Mouse (Mus musculus): ENCODE results near the gene Crtap. TPM values are rescaled to one million over a fixed set of nuclear protein-coding genes. Genes with fewer than 3 reads are reported as not detected.

The Crtap gene
- polyA plus RNA-seq, 1 experiment from 2014 or later = 19.3 TPM

DNA sequence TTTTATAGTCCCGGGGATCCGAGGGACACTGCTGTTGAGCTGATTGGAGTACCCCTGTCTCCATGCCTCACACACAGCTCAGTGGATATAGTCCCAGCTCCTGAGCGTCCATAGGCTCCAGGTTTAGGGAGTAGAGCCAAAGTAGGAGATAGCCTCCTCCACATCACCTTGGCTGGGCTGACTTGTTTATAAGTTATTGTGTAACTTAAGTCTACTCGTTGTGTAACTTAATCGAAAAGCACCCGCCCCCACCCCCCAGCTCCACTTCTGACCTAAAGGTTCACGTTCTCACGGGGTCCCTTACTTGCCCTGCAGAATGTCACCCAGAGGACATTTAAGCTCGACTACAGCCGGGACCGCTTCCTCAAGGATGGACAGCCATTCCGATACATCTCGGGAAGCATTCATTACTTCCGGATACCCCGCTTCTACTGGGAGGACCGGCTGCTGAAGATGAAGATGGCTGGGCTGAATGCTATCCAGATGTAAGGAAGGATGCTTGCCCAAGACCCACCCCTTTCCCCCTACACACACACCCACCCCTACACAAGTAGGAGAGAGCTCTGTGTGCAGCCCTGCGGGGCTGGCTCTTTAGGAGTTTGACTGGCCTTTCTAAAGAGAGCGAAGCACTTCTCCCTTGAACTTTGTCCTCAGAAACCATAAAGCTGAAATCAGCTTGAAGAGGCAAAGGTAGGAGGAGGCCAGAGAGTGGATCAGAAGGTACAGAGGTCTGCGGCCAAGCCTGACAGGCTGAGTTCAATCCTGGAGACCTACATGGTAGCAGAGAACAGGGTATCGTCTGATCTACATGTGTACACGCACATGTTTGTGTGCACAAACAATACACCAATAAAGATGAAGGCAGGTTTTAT, 26.4 kb upstream of the Crtap start:
- Histone ChIP-seq H3K27ac (replicated peaks) (no peak overlapping the region), H3K4me2 (no peak overlapping the region), H3K9ac (no peak overlapping the region), H3K9me3 (replicated peaks) (no peaks in the 10 kb centered on the region), H3K4me3 (replicated peaks) (no peak overlapping the region), H3K27me3 (no peaks in the 10 kb centered on the region), H3K36me3 (replicated peaks) (peaks cover 5% of the 10 kb centered on the region; the same call in 1 of the 2 replicates), H3K4me1 (replicated peaks) (0 out of 2 replicates have a peak, but pooled peaks cover 7% of the 10 kb centered on the region)
- ATAC-seq (ENCODE audit: insufficient read depth) = no peak
- 77% methylated on average over 21 of the region's 21 CpGs for WGBS (ENCODE audit: insufficient replicate concordance)

DNA sequence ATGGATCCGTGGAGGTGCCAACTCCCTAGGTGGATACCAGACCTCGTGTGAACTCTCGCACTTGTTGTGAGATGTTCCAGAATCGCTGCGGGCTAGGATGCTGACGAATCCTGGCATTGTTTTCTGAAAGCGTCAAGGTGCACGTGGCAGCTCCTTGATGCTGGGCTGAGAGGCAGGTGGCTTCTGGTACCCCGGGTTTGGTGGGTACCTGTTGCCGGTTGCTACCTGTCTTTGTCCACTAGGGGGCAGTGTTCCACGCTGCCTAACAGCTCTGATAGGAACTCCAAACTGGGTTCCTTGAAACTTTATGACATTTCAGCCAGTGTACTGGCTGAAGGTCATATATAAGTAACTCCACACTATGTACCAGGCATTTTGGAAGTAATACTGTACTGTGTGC, 25.2 kb upstream of the Crtap start:
- no peak for ATAC-seq (ENCODE audit: insufficient read depth)
- no peak overlapping the region for H3K27ac ChIP-seq (replicated peaks)

DNA sequence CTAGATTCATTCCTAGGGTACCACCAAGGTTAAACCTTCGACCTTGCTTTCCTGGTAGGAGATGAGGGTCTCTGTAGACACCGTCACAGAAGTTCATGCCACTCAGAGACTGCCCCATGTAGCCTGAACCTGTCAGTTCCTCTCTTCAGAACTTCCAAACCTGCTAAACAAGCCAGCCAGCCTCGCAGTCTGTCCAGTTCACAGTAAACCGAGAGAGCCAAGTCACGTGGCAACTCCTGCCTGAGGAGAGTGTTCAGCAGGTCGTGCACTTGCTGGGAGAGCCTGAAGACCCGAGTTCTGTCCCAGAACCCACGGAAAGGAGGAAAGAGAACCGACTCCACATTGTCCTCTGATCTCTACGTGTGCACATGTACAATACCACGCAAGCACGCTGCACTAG, 23.4 kb upstream of the Crtap start:
- H3K27me3 ChIP-seq = no peaks in the 10 kb centered on the region
- no peak for ATAC-seq (ENCODE audit: insufficient read depth)
- no peak overlapping the region for H3K4me2 ChIP-seq
- no peak overlapping the region for H3K9ac ChIP-seq
- 0 out of 2 replicates have a peak, but pooled peaks cover 7% of the 10 kb centered on the region for H3K4me1 ChIP-seq (replicated peaks)
- no peak overlapping the region for H3K27ac ChIP-seq (replicated peaks)
- H3K36me3 ChIP-seq (replicated peaks) = peaks cover 30% of the 10 kb centered on the region
- 73% methylated on average over 12 of the region's 12 CpGs for WGBS (ENCODE audit: insufficient replicate concordance)
- H3K9me3 ChIP-seq (replicated peaks) = no peaks in the 10 kb centered on the region
- H3K4me3 ChIP-seq (replicated peaks) = no peak overlapping the region

More for the DNA sequence above, 25.2 kb upstream of the Crtap start:
- WGBS (ENCODE audit: insufficient replicate concordance) = 30% methylated on average over 11 of the region's 11 CpGs
- Histone ChIP-seq H3K4me2 (no peak overlapping the region), H3K4me3 (replicated peaks) (no peak overlapping the region), H3K36me3 (replicated peaks) (peaks cover 15% of the 10 kb centered on the region), H3K27me3 (no peaks in the 10 kb centered on the region), H3K9me3 (replicated peaks) (no peaks in the 10 kb centered on the region), H3K4me1 (replicated peaks) (0 out of 2 replicates have a peak, but pooled peaks cover 7% of the 10 kb centered on the region), H3K9ac (no peak overlapping the region)

DNA sequence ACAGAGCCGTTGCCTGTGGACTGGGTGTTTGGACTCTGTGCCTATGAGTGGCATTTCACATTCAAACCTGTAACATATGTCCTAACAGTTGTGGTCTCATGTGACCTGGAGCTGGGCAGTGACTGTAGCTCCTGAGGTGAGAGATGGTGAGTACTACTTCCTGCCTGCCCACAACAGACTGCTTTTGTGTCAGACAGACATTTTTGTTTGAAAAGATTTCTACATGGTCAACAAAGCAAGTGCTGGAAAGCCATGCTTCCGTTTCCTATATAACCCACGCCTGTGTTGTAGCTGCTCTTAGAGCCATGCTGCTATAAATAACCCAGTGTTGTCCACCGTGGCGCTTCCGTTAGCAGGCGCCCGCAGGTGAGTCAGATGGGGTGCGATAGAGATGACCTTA, 21.9 kb upstream of the Crtap start:
- H3K9ac ChIP-seq = no peak overlapping the region
- no peak overlapping the region for H3K27ac ChIP-seq (replicated peaks)
- H3K9me3 ChIP-seq (replicated peaks) = no peaks in the 10 kb centered on the region
- 0 out of 2 replicates have a peak, but pooled peaks cover 4% of the 10 kb centered on the region for H3K4me1 ChIP-seq (replicated peaks)
- H3K27me3 ChIP-seq = no peaks in the 10 kb centered on the region
- no peak for ATAC-seq (ENCODE audit: insufficient read depth)
- no peak overlapping the region for H3K4me3 ChIP-seq (replicated peaks)
- 75% methylated on average over 9 of the region's 9 CpGs for WGBS (ENCODE audit: insufficient replicate concordance)
- H3K36me3 ChIP-seq (replicated peaks) = peaks cover 39% of the 10 kb centered on the region
- no peak overlapping the region for H3K4me2 ChIP-seq

DNA sequence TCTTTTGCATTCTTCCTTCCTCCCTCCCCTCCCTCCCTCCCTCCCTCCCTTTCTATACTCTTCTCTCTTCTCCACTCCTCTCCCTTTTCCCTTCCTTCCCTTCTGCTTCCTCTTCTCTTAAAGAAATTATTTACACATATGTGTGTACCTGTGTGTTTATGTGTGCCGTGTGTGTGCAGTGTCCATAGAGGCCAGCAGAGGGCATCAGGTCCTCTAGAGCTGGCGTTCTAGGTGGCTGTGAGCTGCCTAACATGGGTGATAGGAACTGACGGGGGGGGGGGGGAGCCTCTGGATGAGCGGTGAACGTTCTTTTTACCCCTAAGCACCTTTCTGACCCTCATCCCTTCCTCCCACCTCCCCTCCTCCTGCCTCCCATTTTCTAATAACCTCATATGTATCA, 20.8 kb upstream of the Crtap start:
- Histone ChIP-seq H3K9me3 (replicated peaks) (no peaks in the 10 kb centered on the region), H3K9ac (no peak overlapping the region), H3K36me3 (replicated peaks) (peaks cover 39% of the 10 kb centered on the region), H3K4me2 (no peak overlapping the region), H3K27ac (replicated peaks) (no peak overlapping the region), H3K4me3 (replicated peaks) (no peak overlapping the region), H3K27me3 (no peaks in the 10 kb centered on the region), H3K4me1 (replicated peaks) (no peaks in the 10 kb centered on the region)
- 85% methylated on average over 5 of the region's 5 CpGs for WGBS (ENCODE audit: insufficient replicate concordance)
- no peak for ATAC-seq (ENCODE audit: insufficient read depth)

DNA sequence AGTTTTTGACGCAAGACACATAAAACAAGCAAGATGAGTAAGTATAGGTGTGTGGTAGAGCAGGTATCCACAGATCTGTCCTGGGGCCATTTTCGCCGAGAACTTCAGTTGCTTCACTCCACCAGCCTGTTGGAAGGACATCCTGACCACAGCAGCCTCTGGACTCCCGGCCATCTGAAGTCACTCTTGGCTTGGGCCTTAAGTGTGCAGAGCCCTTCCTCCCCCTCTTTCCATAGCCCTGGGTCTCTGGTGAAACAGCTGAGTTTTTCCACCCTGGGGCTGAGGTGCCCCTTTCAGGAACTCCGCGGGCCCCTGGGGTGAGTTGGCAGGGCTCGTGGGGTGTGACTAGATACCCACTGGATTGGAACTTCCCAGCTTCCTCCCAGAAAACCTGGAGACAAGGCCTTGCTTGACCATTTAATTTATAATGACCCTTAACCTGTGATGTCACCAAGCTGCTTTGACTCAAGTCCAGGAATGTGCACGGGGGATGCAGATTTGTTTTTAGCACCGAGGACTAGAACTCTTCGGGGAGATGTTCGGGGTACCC, 19.9 kb upstream of the Crtap start:
- no peaks in the 10 kb centered on the region for H3K4me1 ChIP-seq (replicated peaks)
- no peak overlapping the region for H3K9ac ChIP-seq
- no peak for ATAC-seq (ENCODE audit: insufficient read depth)
- H3K27me3 ChIP-seq = no peaks in the 10 kb centered on the region
- peaks cover 48% of the 10 kb centered on the region for H3K36me3 ChIP-seq (replicated peaks)
- no peaks in the 10 kb centered on the region for H3K9me3 ChIP-seq (replicated peaks)
- H3K4me2 ChIP-seq = no peak overlapping the region
- 80% methylated on average over 11 of the region's 11 CpGs for WGBS (ENCODE audit: insufficient replicate concordance)
- no peak overlapping the region for H3K4me3 ChIP-seq (replicated peaks)
- H3K27ac ChIP-seq (replicated peaks) = no peak overlapping the region

DNA sequence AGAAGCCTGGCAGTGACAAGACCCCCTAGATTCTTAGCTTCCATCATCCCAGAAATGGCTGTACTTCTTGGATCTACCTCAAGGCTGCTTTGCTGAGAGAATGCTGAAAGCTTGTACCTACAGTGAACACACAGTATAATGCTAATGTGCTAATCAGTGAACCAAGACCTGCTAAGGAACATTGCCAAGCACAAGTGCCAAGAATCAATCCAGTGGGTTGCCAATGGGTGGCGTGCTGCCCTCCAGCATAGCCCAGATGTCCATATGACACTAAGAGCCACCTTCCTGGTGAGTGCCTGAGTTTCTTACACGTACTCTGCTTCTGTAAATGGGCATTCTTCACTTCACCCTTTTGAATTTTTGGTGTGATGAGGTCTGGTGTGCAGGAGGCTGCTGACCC, 17.2 kb upstream of the Crtap start:
- H3K4me2 ChIP-seq = no peak overlapping the region
- no peak overlapping the region for H3K9ac ChIP-seq
- no peak for ATAC-seq (ENCODE audit: insufficient read depth)
- H3K27me3 ChIP-seq = no peaks in the 10 kb centered on the region
- H3K9me3 ChIP-seq (replicated peaks) = no peaks in the 10 kb centered on the region
- H3K27ac ChIP-seq (replicated peaks) = no peak overlapping the region
- H3K4me3 ChIP-seq (replicated peaks) = no peak overlapping the region
- peaks cover 66% of the 10 kb centered on the region for H3K36me3 ChIP-seq (replicated peaks)
- 0 out of 2 replicates have a peak, but pooled peaks cover 3% of the 10 kb centered on the region for H3K4me1 ChIP-seq (replicated peaks)
- WGBS (ENCODE audit: insufficient replicate concordance) = 61% methylated on average over 2 of the region's 2 CpGs

DNA sequence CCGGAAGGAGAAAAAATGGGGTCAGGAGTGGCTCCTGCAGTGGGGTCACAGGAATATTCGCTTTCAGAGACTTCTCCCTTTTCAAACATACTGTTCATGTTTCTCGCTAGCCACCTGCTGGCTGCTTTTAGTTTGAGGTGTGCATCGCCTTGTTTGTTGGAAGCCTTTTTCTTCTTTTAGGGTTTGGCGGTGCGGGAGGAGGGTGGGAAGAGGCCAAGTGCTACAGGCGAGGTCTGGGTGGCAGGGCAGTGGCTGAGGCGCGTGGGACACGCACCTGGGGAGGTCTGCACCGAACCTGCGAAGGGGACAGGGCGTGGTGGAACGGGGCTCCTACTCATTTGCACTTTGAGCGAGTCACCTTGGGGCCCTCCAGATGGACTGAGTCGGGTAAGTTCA, 11.2 kb upstream of the Crtap start:
- WGBS (ENCODE audit: insufficient replicate concordance) = 1% methylated on average over 16 of the region's 16 CpGs
- Histone ChIP-seq H3K4me1 (replicated peaks) (peaks cover 30% of the 10 kb centered on the region), H3K9ac (peak overlapping the region; percentile 68), H3K27me3 (no peaks in the 10 kb centered on the region), H3K9me3 (replicated peaks) (no peaks in the 10 kb centered on the region), H3K36me3 (replicated peaks) (peaks cover 27% of the 10 kb centered on the region), H3K27ac (replicated peaks) (peak overlapping the region; percentile 74), H3K4me2 (peak overlapping the region; percentile 88), H3K4me3 (replicated peaks) (peak overlapping the region; percentile 76)
- ATAC-seq (ENCODE audit: insufficient read depth) = no peak

DNA sequence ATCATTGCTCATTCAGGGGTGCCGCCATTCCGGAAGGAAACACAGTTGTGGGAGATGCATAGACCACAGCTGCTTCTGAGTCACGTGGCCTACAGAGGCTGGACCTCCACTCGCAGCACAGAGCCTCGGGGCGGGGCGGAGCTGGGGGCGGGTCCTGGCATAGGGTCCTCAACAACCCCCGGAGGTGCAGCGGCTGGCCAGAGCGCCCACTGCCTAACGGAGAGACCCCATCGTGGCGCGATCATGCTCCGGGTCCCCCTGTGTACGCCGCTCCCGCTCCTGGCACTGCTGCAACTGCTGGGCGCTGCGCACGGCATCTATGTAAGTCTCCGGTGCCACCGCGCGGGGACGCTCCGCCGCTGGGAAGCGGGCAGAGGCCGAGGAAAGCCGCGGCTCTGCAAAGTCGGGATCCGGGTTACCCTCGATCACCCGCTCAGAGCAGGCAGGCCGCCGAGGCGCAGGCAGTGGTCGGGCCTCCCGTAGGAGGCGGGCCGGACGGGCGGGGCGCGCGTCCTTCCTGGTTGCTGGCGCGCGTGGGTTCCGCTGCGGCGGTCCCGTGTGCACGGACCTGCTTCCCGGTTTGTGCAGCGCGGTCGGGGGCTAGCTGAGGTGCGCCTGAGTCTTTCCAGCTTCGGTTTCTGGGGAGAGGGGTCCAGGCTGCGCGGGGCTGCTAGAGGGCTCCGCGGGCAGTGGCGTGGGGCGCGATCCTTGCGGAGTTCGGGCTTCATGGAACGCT, 10.6 kb upstream of the Crtap start, which contains the start of the genes Glb1 and Tmppe:
Gene Glb1, plus strand, starts transcription at position 128 of the 736 bp plus-strand sequence.
Gene Tmppe, plus strand, starts transcription at position 157 of the 736 bp plus-strand sequence.
- under 1% methylated on average over 73 of the region's 73 CpGs for WGBS (ENCODE audit: insufficient replicate concordance)
- no peaks in the 10 kb centered on the region for H3K9me3 ChIP-seq (replicated peaks)
- no peaks in the 10 kb centered on the region for H3K27me3 ChIP-seq
- peak; percentile 85 for ATAC-seq (ENCODE audit: insufficient read depth)
- H3K27ac ChIP-seq (replicated peaks) = peak within 1 kb of the TSS; percentile 74
- peak within 1 kb of the TSS; percentile 76 for H3K4me3 ChIP-seq (replicated peaks)
- peak within 1 kb of the TSS; percentile 68 for H3K9ac ChIP-seq
- peaks cover 25% of the 10 kb centered on the region for H3K36me3 ChIP-seq (replicated peaks)
- H3K4me2 ChIP-seq = peak within 1 kb of the TSS; percentile 88
- peaks cover 30% of the 10 kb centered on the region for H3K4me1 ChIP-seq (replicated peaks)

DNA sequence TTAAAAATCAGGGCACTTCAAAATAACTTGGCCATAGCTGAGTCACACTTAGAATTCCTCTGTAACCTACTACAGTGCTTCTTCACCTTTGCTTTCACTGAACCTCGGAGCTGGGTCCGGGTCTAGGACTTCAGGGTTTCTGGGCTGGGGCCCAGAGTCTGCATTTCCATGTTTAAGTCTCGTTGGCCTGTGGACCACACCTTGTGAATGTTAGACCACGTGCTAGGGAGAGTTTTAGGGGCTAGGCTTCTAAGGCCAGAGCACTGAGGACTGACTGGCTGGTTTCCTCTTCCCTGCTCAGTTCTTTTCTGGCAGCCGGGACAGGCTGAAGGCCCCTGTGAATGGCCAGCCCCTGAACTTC, 10.1 kb upstream of the Crtap start:
- H3K4me2 ChIP-seq = peak overlapping the region; percentile 88
- peak overlapping the region; percentile 76 for H3K4me3 ChIP-seq (replicated peaks)
- ATAC-seq (ENCODE audit: insufficient read depth) = no peak; the same call in 1 of the 2 replicates
- peaks cover 30% of the 10 kb centered on the region for H3K4me1 ChIP-seq (replicated peaks)
- H3K27ac ChIP-seq (replicated peaks) = peak overlapping the region; percentile 74
- peaks cover 20% of the 10 kb centered on the region for H3K36me3 ChIP-seq (replicated peaks)
- no peaks in the 10 kb centered on the region for H3K9me3 ChIP-seq (replicated peaks)
- H3K9ac ChIP-seq = peak overlapping the region; percentile 68; the same call in 1 of the 2 replicates
- H3K27me3 ChIP-seq = no peaks in the 10 kb centered on the region
- 12% methylated on average over 5 of the region's 5 CpGs for WGBS (ENCODE audit: insufficient replicate concordance)

DNA sequence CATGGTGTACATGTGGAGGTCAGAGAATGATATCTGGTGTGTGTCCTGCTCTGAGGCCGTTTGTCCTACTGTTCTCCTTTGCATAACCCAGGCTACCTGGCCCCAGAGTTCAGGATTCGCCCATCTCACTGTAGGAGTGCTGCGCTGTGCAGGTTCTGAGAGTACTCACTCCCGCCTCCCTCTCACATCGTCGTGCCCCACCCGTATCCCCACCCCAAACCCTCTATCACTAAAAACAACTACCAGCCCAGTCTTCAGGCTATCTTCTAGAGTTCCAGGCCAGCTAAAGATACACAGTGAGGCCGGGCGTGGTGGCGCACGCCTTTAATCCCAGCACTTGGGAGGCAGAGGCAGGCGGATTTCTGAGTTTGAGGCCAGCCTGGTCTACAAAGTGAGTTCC, 9.2 kb upstream of the Crtap start:
- H3K27me3 ChIP-seq = no peaks in the 10 kb centered on the region
- no peaks in the 10 kb centered on the region for H3K9me3 ChIP-seq (replicated peaks)
- 48% methylated on average over 12 of the region's 12 CpGs for WGBS (ENCODE audit: insufficient replicate concordance)
- H3K4me3 ChIP-seq (replicated peaks) = no peak overlapping the region
- peak; percentile 59 for ATAC-seq (ENCODE audit: insufficient read depth)
- H3K36me3 ChIP-seq (replicated peaks) = peaks cover 11% of the 10 kb centered on the region
- peaks cover 37% of the 10 kb centered on the region for H3K4me1 ChIP-seq (replicated peaks)
- no peak overlapping the region for H3K4me2 ChIP-seq
- no peak overlapping the region for H3K27ac ChIP-seq (replicated peaks)
- H3K9ac ChIP-seq = no peak overlapping the region

Data from liver, embryonic 15.5 days (tissue).